In the genomic region with DNA sequence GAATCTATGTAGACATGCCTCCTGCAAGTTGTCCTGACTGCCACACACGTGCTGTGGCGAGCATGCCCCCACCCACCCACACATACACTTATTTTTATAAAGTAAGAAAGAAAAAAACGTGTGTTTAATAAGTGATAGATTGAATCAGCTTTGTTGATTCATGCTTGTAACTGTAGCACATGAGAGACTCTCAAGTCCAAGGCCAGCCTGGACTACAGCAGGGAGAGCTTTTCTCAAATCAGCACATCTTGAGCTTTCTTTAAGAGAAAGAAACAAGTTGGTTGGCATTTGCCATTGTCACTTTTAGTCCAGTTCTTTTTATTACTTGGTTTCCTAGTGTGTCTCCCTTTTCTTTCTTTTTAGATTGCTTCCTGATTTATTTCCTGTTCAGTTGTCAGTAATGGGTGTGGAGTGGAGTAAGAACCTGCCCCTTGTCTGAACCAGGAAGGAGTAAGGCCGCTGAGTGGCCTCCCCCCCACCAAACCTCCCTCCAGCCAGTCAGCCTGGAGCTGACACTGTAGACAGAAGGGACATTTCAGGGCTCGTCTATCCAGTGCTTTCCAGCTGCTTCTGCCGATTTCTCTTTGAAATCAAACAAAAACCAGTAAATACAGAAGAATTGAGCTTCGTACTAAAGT, we compare ENCODE assay signal across 8 mouse cellular contexts. TPM values are rescaled to one million over a fixed set of nuclear protein-coding genes. Genes with fewer than 3 reads are reported as not detected.
DNase-seq lines count a peak whose midpoint lies in the region; ATAC-seq lines count a peak whose summit lies in the region.

No protein-coding gene starts in this region.

- H3K4me1 ChIP-seq in heart, embryonic 11.5 days (ENCODE audit: control insufficient read depth, insufficient read depth, low read length): peaks cover 11% of the 10 kb centered on the region; the same call in 1 of the 2 replicates

- H3K9ac ChIP-seq in heart, embryonic 11.5 days (ENCODE audit: low read depth, low read length): no peak overlapping the region

- H3K4me3 ChIP-seq in heart, embryonic 11.5 days (ENCODE audit: low read depth, low read length): no peak overlapping the region

- peak; percentile 59; the same call in 1 of the 2 replicates for ATAC-seq in heart, embryonic 11.5 days (replicated peaks; ENCODE audit: insufficient number of reproducible peaks, low FRiP score, low TSS enrichment)

- H3K27me3 ChIP-seq in heart, embryonic 11.5 days (ENCODE audit: control insufficient read depth, insufficient read depth, low read length): no peaks in the 10 kb centered on the region

- peak; percentile 26 to 27 for DNase-seq in spleen, postnatal 36 days (ENCODE audit: low spot score in 2 of 2)
- DNase-seq in spleen, adult 12 weeks (ENCODE audit: low spot score): no peak
- peak; percentile 53 for DNase-seq in kidney, postnatal 14 days
- peak; percentile 9 for DNase-seq in mesoderm, embryonic 11.5 days (ENCODE audit: low read depth, low spot score)
- no peak for DNase-seq in frontal cortex, adult 2 months (ENCODE audit: extremely low spot score in 1 of 2, low spot score in 1 of 2)
- DNase-seq in cerebellum, adult 18-20 months: no peak
- DNase-seq in frontal cortex, postnatal 10 days (ENCODE audit: low spot score in 2 of 2): no peak

- H3K9me3 ChIP-seq in heart, embryonic 11.5 days (replicated peaks; ENCODE audit: control insufficient read depth, low read length): no peaks in the 10 kb centered on the region

- H3K4me2 ChIP-seq in heart, embryonic 11.5 days: no peak overlapping the region

- 56% methylated on average over 7 of the region's 7 CpGs for WGBS in heart, embryonic 11.5 days (ENCODE audit: insufficient replicate concordance)

- H3K36me3 ChIP-seq in heart, embryonic 11.5 days (ENCODE audit: control insufficient read depth, insufficient read depth, low read length): no peaks in the 10 kb centered on the region

- H3K27ac ChIP-seq in heart, embryonic 11.5 days (ENCODE audit: low read depth, low read length): peak overlapping the region; percentile 46; the same call in 1 of the 2 replicates

RNA-seq across cellular contexts. Expression of gene Atg14, which starts 55.5 kb away (rescaled TPM):
- 9.6 and 10.1 TPM in 2 replicates for polyA plus RNA-seq in heart, embryonic 11.5 days (2014; fragmentation: Nextera tagmentation; extraction: Ambion mirVana)
- polyA plus RNA-seq in frontal cortex, adult 2 months (2012; rRNA removed): 13.6 and 15.1 TPM in 2 replicates

Comparison
In these comparisons a context has a peak if more than half of its experiments do, and no peak if none do; other contexts are left out.
1. DNase-seq: peak in spleen, postnatal 36 days (2 of 2), kidney, postnatal 14 days (single experiment) and mesoderm, embryonic 11.5 days (single experiment); none in spleen, adult 12 weeks (single experiment), frontal cortex, adult 2 months (0 of 2), cerebellum, adult 18-20 months (0 of 2) and frontal cortex, postnatal 10 days (0 of 2).